Mouse (Mus musculus) heart, adult 8-10 months (tissue): ENCODE data around the gene Fam83d. TPM values are rescaled to one million over a fixed set of nuclear protein-coding genes. Genes with fewer than 3 reads are reported as not detected.

Experiments
- DNase-seq: peaks from one replicate; pipeline ENCODE4 v3.0.0; 2022; ENCODE audit warnings: low spot score
- total RNA-seq, 4 experiments: library from RNA; stranded (reverse); gene quantifications; 2 replicates each; pipeline ENCODE4 v1.2.4; 2022

The Fam83d gene
- total RNA-seq, 4 experiments from 2014 or later: 0.22 to 1.6 (median 0.54) TPM

- DNase-seq: no peak
These were observed 24.3 kb upstream of the Fam83d start for GRCm38 (mm10) chr2:158743518-158744141.

- no peak for DNase-seq
These were observed 22.8 kb upstream of the Fam83d start for GRCm38 (mm10) chr2:158745049-158745482.

- DNase-seq: no peak
These were observed 21.7 kb upstream of the Fam83d start for GRCm38 (mm10) chr2:158746164-158746563.

GRCm38 (mm10) chr2:158749366-158749765, 18.5 kb upstream of the Fam83d start:
- DNase-seq: no peak

- no peak for DNase-seq
These were observed 7.7 kb upstream of the Fam83d start for GRCm38 (mm10) chr2:158760231-158760630.

GRCm38 (mm10) chr2:158762339-158762738, 5.6 kb upstream of the Fam83d start:
- DNase-seq: no peak

- no peak for DNase-seq
These were observed 457 bp downstream of the Fam83d start for GRCm38 (mm10) chr2:158768350-158768749.

- DNase-seq: no peak
These were observed 878 bp downstream of the Fam83d start for GRCm38 (mm10) chr2:158768771-158769170.

GRCm38 (mm10) chr2:158770126-158770757, 2.3 kb downstream of the Fam83d start:
- no peak for DNase-seq

- DNase-seq: no peak
These were observed 3.3 kb downstream of the Fam83d start for GRCm38 (mm10) chr2:158771066-158771763.

GRCm38 (mm10) chr2:158772808-158773207, 4.9 kb downstream of the Fam83d start:
- no peak for DNase-seq

GRCm38 (mm10) chr2:158774886-158775285, 7.0 kb downstream of the Fam83d start:
- DNase-seq: no peak

- DNase-seq: no peak
These were observed 8.8 kb downstream of the Fam83d start for GRCm38 (mm10) chr2:158776716-158777115.

- DNase-seq: no peak
These were observed 9.6 kb downstream of the Fam83d start for GRCm38 (mm10) chr2:158777490-158777889.

- no peak for DNase-seq
These were observed 10.5 kb downstream of the Fam83d start for GRCm38 (mm10) chr2:158778349-158778748.

GRCm38 (mm10) chr2:158781126-158781525, 13.2 kb downstream of the Fam83d start:
- no peak for DNase-seq

GRCm38 (mm10) chr2:158786927-158787795, 19.3 kb downstream of the Fam83d start:
- DNase-seq: no peak

- peak; percentile 95 for DNase-seq
These were observed 26.7 kb downstream of the Fam83d start, which contains the start of gene Dhx35 for GRCm38 (mm10) chr2:158794494-158795004. Gene Dhx35, plus strand, starts transcription at chr2:158794807.

GRCm38 (mm10) chr2:158795043-158795442, 27.1 kb downstream of the Fam83d start:
- DNase-seq: no peak

GRCm38 (mm10) chr2:158795875-158796274, 28.0 kb downstream of the Fam83d start:
- DNase-seq: no peak

- no peak for DNase-seq
These were observed 31.4 kb downstream of the Fam83d start for GRCm38 (mm10) chr2:158799328-158799727.
